Mouse (Mus musculus) megakaryocyte-erythroid progenitor cell, adult 5-6 weeks (primary cell): Measurements from ENCODE around the gene Rap2c. TPM values are rescaled to one million over a fixed set of nuclear protein-coding genes. Genes with fewer than 3 reads are reported as not detected.

ENCODE experiments used
- ATAC-seq: replicated peaks from 2 replicates; pipeline ENCODE4 v1.8.0; 2016; ENCODE audit warnings: mild to moderate bottlenecking, inconsistent platforms; ENCODE audit not compliant: severe bottlenecking, poor library complexity, low FRiP score, low TSS enrichment
- total RNA-seq, 2 experiments: library from RNA; stranded (forward) in 1 of 2; stranded (reverse) in 1 of 2; fragments of 200-1000, 215-1000 nt in 1 of 2; fragments of >200 nt in 1 of 2; fragmentation: Nextera tagmentation in 1 of 2; gene quantifications; 2 replicates each; pipeline ENCODE4 v1.2.3; 2014 to 2017

The Rap2c gene
- total RNA-seq (2014; fragmentation: Nextera tagmentation) (16.3 and 23.6 TPM in 2 replicates), total RNA-seq (2017) (17.2 and 21.6 TPM in 2 replicates)

DNA sequence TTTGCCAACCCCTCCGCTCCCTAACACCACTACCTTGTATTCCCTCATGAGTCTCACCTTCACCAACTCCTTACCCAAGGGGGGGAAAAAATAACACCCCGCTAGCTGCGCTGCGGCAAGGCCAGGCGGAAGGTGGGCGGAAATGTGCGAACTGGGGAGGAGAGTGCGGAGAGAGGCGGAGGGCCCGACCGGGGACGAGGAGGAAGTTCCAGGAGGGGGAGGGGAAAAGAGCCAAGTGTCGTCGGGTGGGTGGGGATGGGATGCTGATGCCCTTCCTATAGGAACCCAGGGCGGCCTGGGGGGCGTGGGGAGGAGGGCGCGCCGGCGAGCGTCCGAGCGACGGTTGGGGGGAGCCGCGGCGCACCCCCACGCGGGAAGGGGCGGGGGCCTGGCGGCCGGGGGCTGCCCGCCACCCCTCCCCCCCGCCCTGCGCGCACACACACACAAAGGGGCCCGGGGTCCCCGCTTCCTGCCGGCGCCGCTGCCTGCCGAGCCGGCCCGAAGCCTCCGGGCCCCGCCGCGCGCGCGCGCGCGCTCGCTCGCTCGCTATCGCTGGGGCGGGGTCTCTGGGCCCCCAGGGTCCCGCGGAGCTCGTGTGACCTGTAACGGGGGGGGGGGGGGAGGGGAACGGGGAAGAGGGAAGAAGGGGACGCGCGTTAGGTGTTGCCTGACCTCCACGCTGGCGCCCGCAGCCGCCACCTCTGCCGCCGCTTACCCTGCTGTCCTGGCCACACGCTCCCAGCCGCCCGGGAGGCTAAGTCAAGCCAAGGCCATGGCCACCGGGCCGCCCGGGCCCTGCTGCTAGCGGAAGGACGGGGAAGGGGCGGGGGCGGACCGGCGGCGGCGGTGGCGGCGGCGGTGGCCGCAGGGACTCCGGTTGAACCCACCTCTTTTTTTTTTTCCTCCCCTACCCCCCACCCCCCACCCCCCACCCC is at the start of gene Rap2c:
Rap2c (minus strand) TSS at position 168 of the 935 bp plus-strand sequence.
- peak; percentile 71 for ATAC-seq

DNA sequence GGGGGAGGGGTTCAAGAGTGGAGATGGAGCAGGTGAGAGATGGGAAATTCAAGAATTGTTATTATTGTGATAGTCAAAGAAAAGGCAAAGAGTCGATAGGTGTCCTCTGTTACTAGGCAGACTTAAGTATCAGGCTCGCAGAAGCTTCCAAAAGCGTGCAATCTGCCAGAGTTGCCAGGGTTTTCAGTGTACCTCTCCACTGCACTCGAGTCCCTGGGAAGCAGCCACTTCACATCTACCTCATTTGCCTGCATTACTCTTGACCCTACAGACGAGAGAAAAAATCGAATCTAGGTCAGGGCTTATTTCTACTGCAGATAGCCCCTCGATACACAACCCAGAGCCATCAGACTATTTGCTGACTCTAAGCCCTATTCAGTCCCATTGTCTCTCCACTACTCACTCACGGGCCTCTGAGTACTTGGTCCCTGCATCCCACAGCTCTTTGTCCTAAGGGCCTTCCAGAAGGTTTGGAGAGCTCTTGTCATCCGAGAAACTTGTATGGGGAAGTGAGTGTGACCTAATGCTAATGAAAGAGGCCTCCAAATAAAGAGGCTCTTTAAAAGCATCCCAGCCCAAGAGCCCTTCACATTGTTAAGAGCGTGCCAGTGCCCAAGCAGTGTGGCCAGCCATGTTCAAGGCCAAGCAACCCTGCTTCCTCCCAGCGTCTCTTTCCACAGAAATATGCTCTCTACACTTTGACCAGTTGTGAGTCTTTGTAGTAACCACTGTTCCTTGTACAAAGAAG is 48.9 kb upstream of the Rap2c start:
- no peak for ATAC-seq

DNA sequence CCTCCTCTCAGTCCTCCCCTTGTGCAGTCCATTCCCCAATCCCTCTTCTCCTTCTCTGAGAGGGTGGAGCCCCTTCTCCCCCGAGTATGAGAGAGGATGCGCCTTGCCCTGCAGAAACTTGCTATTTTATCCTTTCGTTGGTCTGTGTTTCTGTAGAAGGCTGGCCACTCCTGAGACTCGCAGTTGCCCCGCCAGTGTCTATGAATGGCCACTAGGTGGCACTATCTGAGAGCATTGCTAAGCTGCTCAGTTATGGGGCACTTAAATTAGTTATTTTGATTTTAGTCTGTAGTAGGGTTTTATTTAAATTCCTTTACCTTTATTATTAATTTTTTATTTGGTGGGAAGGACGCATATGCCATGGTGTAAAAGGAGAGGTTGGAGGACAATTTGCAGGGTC is 48.0 kb upstream of the Rap2c start:
- ATAC-seq = 0 out of 2 replicates have a peak, but pooled peaks have one; percentile 71

DNA sequence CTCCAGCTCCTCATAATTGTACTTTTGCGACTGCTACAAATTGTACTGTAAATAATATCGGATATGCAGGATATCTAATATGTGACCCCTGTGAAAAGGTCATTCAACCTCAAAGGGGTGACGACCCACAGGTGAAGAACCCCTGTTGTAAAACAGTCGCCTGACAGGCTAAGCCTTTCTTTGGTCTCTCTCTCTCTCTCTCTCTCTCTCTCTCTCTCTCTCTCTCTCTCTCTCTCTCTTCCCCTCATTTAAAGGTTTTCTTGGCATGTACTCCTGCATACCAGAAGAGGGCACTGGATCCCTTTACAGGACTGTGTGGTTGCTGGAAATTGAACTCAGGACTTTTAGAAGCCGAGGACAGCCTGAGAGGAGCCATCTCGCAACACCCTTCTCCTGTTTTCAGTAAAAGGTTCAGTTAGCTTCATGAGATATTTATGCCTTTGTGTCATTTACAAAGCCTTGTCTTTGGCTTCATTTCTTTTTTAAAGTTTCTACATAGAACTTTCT is 47.4 kb upstream of the Rap2c start:
- no peak for ATAC-seq

DNA sequence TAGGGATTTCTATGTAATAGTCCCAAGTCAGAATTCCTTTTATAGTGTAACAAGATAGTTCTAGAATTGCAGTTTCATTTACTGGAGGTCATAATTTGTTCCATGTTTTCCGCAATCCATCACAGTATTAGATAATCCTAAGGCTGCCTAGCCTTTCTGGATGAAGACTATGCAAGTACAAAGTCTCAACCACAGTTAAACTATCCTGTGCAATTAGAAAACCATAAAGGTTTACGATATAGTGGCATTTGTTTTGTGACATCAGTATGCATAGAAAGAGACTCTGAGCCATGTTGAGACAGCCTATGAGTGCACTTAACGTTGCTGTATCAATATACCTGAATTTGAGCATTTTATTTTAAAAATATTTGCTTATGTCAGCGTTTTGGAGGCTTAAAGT is 42.4 kb upstream of the Rap2c start:
- ATAC-seq = no peak

DNA sequence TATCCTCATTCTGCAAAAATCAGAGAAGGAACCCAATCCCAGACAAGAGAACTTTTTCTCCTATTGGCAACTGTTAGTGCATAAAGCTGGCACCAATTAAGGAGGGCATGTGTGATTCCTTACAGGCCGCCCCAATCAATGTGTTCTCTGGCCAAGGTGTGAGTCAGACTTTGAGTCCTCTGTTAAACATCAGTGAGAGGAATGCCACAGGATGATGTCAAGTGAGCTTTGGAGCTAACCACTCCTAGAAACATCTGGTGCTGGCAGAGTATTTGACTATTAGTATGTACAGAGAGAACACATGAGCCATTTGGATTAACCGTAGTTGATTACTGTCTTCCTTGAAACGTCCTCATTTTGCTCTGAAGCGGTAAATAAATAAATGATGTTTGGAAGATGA is 40.9 kb upstream of the Rap2c start:
- no peak for ATAC-seq

DNA sequence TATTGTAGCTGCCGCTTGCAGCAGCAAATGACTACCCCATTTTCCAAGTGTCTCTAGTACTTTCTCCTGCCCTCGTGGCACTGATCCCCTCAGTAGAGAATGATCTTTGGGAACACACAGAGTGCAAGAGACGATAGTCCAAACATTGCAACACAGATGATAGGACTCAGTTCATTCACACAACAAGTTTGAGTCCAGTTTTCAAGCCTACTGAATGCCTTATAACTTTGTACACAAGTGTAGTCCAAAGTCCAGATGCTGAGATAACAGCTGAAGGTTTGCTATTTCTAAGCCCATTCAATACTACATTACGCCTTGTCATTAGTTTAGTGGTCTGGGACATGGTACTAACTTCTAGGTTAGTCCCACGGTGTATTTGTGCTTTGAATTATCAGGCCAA is 40.5 kb upstream of the Rap2c start:
- ATAC-seq = no peak

DNA sequence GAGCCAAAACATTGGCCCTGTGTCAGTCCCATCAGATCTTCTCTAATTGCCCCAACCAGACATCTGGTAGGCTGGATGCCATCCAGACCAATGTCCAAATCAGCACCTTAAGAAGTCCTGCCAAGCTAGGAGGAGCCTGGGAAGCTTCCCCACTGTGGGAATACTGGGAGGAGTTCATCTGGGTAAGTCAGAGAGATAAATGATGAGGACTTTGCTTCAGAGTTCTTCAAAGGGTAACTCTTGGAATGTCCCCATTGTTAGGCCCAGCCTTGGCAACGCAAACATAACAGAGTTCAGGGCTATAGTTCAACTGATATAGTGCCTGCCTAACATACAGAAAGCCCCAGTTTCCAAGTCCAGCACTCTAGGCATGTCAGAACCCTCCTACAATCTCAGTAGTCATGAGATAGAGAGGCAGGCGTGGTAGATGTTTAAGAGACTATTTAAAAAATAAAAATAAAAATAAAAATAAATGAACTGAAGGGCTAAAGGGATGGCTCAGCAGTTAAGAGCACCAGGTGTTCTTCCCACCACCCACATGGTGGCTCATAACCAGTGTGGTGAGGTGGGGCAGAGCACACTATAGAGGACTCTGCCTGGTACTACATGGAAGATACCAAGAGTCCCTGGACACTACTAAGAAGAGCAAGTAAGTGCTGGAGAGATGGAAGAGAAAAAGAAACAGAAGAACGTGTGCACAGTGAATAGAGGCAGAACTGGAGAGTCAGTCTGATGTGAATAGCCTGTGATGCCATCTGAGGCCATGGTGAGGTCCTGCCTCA is 34.1 kb upstream of the Rap2c start:
- no peak for ATAC-seq

DNA sequence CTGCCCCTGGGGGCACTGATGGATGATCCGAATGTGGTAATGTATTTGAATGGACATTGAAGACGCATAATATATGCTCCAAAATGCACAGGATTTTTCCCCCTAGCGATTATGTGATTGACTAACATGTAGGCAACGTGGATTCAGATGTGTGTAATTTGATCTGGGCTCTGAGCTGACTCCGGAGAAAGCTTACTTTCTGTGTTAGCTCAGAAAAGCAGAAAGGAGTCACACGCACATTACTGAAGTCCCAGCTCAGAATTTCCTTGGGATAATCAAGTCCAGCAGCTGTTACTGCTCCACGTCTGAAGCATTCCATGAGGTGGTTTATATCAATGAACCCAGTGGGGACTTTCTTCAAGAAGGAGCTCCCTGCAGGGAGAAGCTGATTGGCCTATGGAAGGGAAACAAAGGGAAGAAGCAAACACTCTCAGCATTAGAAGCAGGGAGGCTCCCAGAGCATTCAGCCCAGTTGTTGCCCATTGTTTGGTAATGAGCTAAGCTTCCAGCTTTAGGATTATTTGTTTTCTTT is 17.9 kb upstream of the Rap2c start:
- ATAC-seq = no peak

DNA sequence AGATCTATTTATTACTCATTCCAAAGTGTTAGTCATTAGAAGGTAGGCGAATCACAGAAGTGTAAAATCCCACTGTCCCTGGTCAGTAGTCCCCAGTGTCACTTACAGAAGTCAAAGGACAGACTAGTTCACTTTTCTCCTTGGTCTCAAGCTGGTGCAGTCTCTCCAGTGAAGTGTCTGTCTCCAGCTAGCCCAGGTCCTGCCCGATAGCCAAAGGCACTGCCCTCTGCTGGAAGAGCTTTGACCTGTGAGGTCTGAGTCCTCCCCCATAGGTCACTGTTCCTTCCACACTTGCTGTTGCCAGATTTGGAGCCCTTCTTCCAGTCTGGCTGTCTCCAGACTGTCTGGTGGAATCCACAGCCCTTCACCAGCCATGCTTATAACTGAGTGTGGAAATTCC is 2.1 kb upstream of the Rap2c start:
- peak; percentile 82 for ATAC-seq

DNA sequence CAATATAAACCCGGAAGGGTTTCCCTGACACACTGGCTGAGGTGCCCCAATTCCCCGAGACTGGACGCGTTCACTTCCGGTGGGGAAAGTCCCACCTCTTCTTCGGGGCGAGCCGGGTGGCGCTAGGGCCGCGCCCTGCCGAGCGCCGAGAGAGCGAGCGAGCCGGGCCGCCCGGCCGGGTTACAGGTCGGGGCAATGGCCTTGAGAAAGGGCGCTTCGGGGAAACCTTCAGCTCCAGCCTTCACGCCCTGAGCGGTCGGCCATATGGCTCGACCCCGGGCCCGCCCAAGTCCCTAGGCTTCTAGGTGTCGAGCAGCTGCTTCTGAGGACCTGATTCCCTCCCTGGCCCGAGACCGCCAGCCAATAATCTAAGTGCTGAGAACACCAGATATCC is 965 bp upstream of the Rap2c start:
- ATAC-seq = peak; percentile 84

DNA sequence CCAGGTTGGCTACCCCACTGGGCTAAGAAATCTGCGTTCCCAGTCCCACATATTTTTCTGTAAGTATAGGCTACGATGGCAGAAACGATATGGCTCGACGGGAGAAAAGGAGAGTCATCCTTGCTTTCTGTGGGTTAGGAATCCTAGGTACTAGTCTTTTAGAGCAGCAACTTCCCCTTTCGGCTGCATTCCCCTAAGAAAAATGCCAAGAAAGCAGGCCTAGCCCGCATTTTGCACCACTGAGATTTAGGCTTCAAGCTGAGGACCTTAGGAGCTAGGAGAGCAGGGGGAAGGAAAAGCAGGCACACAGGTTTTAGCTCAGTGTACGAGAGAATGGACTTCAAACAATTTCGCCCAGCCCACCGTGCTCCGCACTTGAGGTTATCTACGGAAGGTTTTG is 892 bp downstream of the Rap2c start:
- ATAC-seq = no peak

DNA sequence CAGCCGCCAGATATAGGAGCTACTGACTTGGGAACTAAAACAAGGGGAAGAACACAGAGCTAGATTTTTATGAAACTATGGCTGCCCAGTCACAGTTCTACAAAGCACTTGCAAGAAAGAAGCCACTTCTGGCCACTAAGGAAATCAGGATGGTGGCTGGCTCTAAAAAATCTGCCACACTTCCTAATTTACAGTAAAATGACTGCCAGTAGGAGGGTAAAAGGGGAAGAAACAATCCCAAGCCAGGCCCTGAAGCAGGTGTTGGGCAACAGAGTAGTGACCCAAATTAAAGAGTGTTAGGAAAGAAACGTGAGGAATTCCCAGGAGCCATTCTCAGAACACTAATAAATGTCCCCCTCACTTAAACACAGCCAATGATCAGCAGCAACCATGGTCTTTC is 5.5 kb downstream of the Rap2c start:
- ATAC-seq = no peak

DNA sequence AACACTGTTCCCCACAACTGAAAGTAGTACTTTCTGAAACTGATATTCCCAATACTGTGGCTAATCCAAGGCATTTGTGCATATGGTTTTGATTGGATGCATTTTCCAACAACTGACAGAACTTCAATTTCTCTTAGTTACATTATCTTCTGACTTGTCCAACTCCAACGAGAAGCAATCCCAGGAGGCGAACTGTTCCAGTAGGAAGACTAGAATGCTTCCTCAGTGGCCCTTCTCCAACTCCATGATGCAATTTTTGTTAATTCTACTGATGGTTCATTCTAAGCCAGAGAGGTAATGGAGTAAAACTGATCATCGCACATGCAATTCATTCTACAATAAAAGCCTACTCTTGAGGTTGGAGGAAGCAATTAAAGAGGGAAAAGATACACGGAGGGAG is 7.5 kb downstream of the Rap2c start:
- ATAC-seq = no peak

DNA sequence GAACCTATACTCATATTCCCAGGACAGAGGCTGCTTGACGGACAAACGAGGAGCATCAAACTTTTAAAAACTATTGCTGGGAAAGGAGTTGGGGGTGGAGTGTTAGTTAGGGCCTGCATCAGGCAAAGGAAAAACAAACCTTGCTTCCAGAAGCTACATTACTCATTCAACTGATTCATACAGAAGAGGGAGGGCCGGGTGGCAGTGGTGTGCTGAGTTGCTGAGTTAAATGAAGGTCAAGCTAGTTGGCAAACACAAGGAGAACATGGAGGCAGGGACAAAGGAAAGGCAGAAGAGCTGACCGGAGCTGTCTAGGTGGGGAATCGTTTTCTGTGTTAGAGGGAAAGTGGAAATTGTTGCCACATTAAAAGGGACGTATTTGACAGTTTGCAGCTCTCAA is 17.0 kb downstream of the Rap2c start:
- ATAC-seq = no peak

DNA sequence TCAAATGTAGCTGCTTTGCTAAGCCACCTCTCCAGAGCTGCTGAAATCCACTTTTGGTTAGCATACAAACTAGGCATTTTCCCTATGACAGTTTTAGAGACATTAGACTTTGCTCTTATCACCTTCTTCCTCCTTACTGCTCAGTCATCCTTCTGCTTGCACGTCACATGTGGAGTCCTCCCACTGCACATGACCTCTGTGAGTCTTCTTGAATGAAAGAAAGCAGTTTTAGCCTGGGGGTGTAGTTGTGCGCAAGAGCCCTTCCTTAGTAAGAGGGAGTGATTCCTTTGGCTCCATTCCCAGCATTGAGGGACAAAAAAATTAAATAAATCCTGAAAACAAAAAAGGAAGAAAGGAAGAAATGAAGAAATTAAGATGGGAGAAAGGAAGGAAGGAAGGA is 22.5 kb downstream of the Rap2c start:
- no peak for ATAC-seq

DNA sequence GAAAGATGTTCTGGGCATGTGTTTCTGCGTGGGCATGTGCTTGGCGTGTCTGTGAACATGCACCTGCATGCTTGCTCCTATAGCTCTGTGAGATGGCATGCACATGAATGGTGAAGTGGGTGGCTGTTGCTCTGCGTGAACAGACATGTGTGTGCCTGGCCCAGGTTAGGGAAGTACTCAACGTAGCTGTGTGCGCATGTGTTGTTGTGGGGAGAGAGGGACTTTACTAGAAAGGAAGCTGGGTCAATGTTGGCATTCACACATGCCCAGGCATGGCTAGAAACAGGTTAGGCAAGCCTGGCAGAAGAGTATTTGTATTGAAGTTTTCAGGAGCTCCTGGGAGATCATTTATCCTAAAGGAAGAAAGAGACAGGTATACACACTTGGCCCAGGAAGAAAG is 26.5 kb downstream of the Rap2c start:
- ATAC-seq = no peak

DNA sequence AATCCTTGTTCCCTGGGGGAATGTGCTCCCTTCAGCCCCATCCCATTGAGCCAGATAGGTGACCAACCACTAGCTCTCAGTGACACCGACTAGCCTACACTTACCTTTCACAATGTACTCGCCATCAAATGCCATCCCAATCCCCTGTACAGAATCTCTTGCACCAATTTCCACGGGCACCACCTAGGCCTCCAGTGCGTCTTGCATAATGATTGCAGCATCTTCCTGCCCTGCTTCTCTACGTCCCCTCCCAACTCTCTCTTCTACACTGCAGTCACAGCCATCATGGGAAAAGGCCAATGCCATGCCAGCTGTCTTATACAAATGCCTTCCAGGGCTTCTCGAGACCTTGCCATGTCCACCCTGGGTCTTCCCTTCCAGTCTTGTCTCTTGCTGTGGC is 27.9 kb downstream of the Rap2c start:
- no peak for ATAC-seq

DNA sequence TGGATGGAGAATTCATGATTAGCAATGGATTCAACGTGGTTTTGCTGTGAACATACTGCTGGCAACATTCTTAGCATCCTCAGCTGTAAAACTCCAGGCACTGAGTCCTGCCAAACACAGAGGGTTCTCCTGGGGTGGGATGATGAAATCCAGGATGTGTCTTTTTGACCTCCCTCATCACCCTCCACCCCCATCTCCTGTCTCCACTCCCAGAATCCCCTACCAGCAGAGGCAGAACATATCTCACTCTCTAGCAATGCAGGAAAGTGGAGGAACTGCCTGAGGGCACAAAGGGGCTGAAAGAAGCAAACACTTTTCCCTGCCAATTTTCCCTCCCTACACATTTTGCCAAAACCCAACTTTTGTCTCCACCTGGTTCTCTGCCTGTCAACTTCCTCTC is 29.2 kb downstream of the Rap2c start:
- no peak for ATAC-seq

DNA sequence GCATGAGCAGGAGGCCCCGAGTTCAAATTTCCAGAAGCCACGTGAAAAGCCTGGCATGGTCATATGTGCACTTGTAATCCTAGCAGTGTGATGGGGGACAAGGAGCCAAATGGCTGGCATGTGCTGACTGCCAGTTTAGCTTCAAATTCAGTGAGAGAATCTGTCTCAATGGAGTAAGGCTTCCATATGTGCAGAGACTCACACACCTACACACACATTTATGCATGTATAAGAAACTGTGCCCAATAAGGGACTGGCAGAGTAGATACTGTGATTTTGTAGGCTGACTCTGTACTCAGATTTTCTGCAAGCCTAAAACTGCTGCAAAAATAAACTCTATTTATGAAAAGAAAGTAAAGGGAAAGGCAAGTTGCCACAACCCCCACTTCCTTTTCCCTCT is 39.4 kb downstream of the Rap2c start:
- ATAC-seq = no peak
